ENCODE assay signal across 9 mouse cellular contexts in genomic region chr15:37042559-37042958, GRCm38 (mm10). TPM values are rescaled to one million over a fixed set of nuclear protein-coding genes. Genes with fewer than 3 reads are reported as not detected.
DNase-seq lines count a peak whose midpoint lies in the region; ATAC-seq lines count a peak whose summit lies in the region.
"Had no signal": no experiment of that assay in that cellular context is flagged by ENCODE, and none has a peak within 500 bp of the region (broad histone marks: within the 10 kb centered on the region; RNA-seq: fewer than 3 reads in every experiment).

No protein-coding gene starts in this region.

- no peak overlapping the region for H3K4me3 ChIP-seq in midbrain, embryonic 15.5 days

- H3K9ac ChIP-seq in midbrain, embryonic 15.5 days: no peak overlapping the region
- H3K9ac ChIP-seq: lung, embryonic 14.5 days had no signal

- H3K4me1 ChIP-seq in midbrain, embryonic 15.5 days: peaks cover 6% of the 10 kb centered on the region; the same call in 1 of the 2 replicates

- 35% methylated on average over 5 of the region's 5 CpGs for WGBS in midbrain, embryonic 15.5 days

- H3K36me3 ChIP-seq in midbrain, embryonic 15.5 days (replicated peaks): no peaks in the 10 kb centered on the region

- ATAC-seq in cerebellum, adult (ENCODE audit: insufficient number of reproducible peaks, low FRiP score, low TSS enrichment): no peak
- ATAC-seq in midbrain, embryonic 15.5 days (replicated peaks): peak; percentile 51
- no peak for ATAC-seq in erythroblast, adult 5-6 weeks (replicated peaks; ENCODE audit: low FRiP score, poor library complexity, severe bottlenecking)

- H3K27me3 ChIP-seq in midbrain, embryonic 15.5 days (replicated peaks): no peaks in the 10 kb centered on the region

- H3K9me3 ChIP-seq in midbrain, embryonic 15.5 days: no peaks in the 10 kb centered on the region

- no peak overlapping the region for H3K27ac ChIP-seq in midbrain, embryonic 15.5 days

- no peak overlapping the region for H3K4me2 ChIP-seq in midbrain, embryonic 15.5 days
- H3K4me2 ChIP-seq: lung, embryonic 14.5 days had no signal

- intact Hi-C loops in heart, postnatal 36 days (cut with DNase I): no loop called here

- DNase-seq in cerebellum, adult 11 months: peak; percentile 14
- DNase-seq in cerebellum, adult 9-10 months: peak; percentile 36
- peak; percentile 6 to 18 for DNase-seq in heart, postnatal 36 days
- DNase-seq in kidney, postnatal 4 days: no peak
- DNase-seq in gastrocnemius, adult 8-10 months (ENCODE audit: low spot score in 2 of 2): no peak
- DNase-seq: lung, embryonic 14.5 days had no signal

RNA-seq across cellular contexts. Expression of gene Zfp706, which starts 35.0 kb away (rescaled TPM):
- total RNA-seq in heart, postnatal 36 days (2021): 100 to 1,000 TPM; 217 to 238 TPM
- 414 TPM in 2 replicates for polyA plus RNA-seq in midbrain, embryonic 15.5 days (2015; fragmentation: Nextera tagmentation; extraction: Ambion mirVana)
- 100 to 1,000 TPM; 111 to 117 (median 113) TPM for total RNA-seq in gastrocnemius, adult 8-10 months (2022)
- total RNA-seq in erythroblast, adult 5-6 weeks (2015; ENCODE audit: low replicate concordance): 25.6 and 63.3 TPM in 2 replicates
- 4.9 and 13.7 TPM in 2 replicates for total RNA-seq in erythroblast, adult 5-6 weeks (2017; ENCODE audit: low replicate concordance)

Comparison
In these comparisons a context has a peak if more than half of its experiments do, and no peak if none do; other contexts are left out.
1. DNase-seq: peak in cerebellum, adult 11 months (single experiment), cerebellum, adult 9-10 months (single experiment) and heart, postnatal 36 days (2 of 2); none in kidney, postnatal 4 days (0 of 2) and gastrocnemius, adult 8-10 months (0 of 2).